Mouse (Mus musculus) stomach, postnatal 0 days (tissue): ENCODE results near the gene Uts2.

Source experiments
- CTCF ChIP-seq: IDR thresholded peaks from 2 replicates; pipeline ENCODE4 v1.5.1; 2016; ENCODE audit warnings: antibody characterized with exemption, low read depth, mild to moderate bottlenecking, moderate library complexity
- EP300 ChIP-seq: optimal IDR thresholded peaks from 2 replicates; pipeline ENCODE3; 2016; ENCODE audit warnings: antibody characterized with exemption

DNA sequence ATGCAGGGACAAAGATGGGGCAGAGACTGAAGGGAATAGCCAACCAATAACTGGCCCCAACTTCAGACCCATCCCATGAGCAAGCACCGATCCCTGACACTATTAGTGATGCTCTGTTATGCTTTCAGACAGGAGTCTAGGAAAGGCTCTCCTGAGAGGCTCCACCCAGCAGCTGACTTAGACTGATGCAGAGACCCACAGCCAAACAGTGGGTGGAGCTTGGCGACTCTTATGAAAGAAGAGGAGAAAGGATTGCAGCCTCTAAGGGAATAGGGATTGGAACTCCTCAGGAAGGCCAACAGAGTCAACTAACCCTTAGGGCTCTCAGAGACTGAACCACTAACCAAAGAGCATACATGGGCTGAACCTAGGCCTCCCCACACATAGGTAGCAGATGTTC lies 33.2 kb upstream of the Uts2 start:
- TF ChIP-seq CTCF (no peak), EP300 (no peak)
